Mouse (Mus musculus) bone marrow, adult 2 months (tissue): Measurements from ENCODE around the gene Zbtb45.

Source experiments
- CTCF ChIP-seq: fragments of 200-500 bp; IDR thresholded peaks from 2 replicates; pipeline ENCODE4 v1.5.1; 2011; ENCODE audit warnings: low read length, control low read depth; ENCODE audit not compliant: control insufficient read depth, insufficient read depth
- POLR2A ChIP-seq: fragments of 200-500 bp; IDR thresholded peaks from 2 replicates; pipeline ENCODE4 v1.6.1; 2011; ENCODE audit warnings: low read depth, mild to moderate bottlenecking, control low read depth, low read length, borderline replicate concordance; ENCODE audit not compliant: control insufficient read depth

DNA sequence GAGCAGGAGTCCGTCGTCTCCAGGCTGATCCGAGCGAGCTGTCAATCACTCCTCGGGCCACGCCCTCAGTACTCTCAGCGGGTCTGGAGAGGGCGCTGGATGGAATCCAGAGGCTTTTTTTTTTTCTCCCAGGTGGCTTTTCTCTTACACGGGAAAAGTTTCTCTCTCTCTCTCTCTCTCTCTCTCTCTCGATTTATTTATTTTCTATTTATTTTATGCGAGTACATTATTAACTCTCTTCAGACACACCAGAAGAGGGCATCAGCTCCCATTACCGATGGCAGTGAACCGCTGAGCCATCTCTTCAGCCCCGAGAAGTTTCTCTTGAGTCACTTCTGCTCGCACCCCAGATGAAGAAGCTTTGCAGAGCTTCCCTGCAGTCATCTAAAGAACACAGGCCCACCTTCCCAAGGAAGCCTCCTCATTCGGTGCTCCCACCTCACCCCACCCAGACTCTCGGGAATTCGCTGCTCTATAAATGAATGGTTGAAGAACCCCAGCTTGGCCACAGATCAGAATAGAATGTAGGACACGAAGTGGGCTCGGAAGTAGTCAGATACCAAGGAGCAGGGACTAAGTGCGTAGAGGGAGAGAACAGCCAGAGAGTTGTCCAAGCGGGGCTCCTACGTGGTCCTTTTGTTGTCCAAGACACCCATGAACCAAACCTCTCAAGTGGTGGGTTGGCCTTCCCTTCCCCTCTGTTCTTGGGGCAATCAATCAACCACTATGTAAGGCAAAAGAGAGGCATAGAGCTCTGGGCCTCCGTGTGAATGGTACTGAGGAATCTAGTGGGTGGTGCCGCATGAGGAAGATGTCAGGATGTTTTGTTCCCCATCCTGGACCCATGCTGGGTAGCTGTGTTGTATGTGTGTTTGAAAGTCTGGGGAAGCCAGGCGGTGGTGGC is at the start of gene Zbtb45:
- TF ChIP-seq POLR2A (0 out of 2 replicates have a peak, but pooled peaks have one; percentile 46), CTCF (no peak)
